Mouse (Mus musculus) hindbrain, embryonic 11.5 days (tissue): ENCODE results near the gene Lpcat2. TPM values are rescaled to one million over a fixed set of nuclear protein-coding genes. Genes with fewer than 3 reads are reported as not detected.
A peak's percentile ranks its signal among the peaks of the same experiment; 100 is the strongest.

Experiments used
- ATAC-seq: fragments of 200-750 bp; cut with Nextera tagmentation; 2 replicates; pipeline ENCODE4 v1.8.0; 2017; ENCODE audit warnings: mild to moderate bottlenecking, moderate TSS enrichment, moderate library complexity; ENCODE audit not compliant: low FRiP score
- DNase-seq: peaks from one replicate; pipeline ENCODE4 v3.0.0-alpha.2; 2015; ENCODE audit warnings: low spot score
- H3K27ac ChIP-seq: fragments of 300-500 bp; sonication (generic); 2 replicates; pipeline ENCODE4 v1.5.1; 2014; ENCODE audit warnings: mild to moderate bottlenecking, low read depth, low read length
- H3K27me3 ChIP-seq: fragments of 300-500 bp; sonication (generic); 2 replicates; pipeline ENCODE4 v1.6.1; 2014; ENCODE audit warnings: mild to moderate bottlenecking, low read length, moderate library complexity, mixed read lengths; ENCODE audit not compliant: control insufficient read depth, insufficient read depth
- H3K36me3 ChIP-seq: fragments of 300-500 bp; sonication (generic); 2 replicates; pipeline ENCODE4 v1.6.1; 2014; ENCODE audit warnings: mild to moderate bottlenecking, low read length, moderate library complexity, mixed read lengths; ENCODE audit not compliant: control insufficient read depth, insufficient read depth
- H3K4me1 ChIP-seq: fragments of 300-500 bp; sonication (generic); replicated peaks from 2 replicates; pipeline ENCODE4 v1.6.1; 2014; ENCODE audit warnings: low read length, mixed read lengths; ENCODE audit not compliant: control insufficient read depth, insufficient read depth
- H3K4me2 ChIP-seq: fragments of 300-500 bp; sonication (generic); replicated peaks from 2 replicates; pipeline ENCODE4 v1.6.1; 2014; ENCODE audit warnings: mild to moderate bottlenecking, low read depth, low read length
- H3K4me3 ChIP-seq: fragments of 300-500 bp; sonication (generic); 2 replicates; pipeline ENCODE4 v1.5.1; 2014; ENCODE audit warnings: low read depth, low read length
- H3K9ac ChIP-seq: fragments of 300-500 bp; sonication (generic); 2 replicates; pipeline ENCODE4 v1.6.1; 2014; ENCODE audit warnings: low read depth, low read length
- H3K9me3 ChIP-seq: fragments of 300-500 bp; sonication (generic); 2 replicates; pipeline ENCODE4 v1.6.1; 2016; ENCODE audit warnings: low read length; ENCODE audit not compliant: control insufficient read depth
- WGBS: fragments of 180-500 bp; shearing (Covaris S2); extraction: QIAGEN DNeasy Blood & Tissue Kit; methylation state at CpG from one replicate; pipeline ENCODE4 v1.1.7; 2014; 5-methylcytosine and 5-hydroxymethylcytosine counted together
- polyA plus RNA-seq: library from polyadenylated mRNA; unstranded; fragments of >200 nt; fragmentation: Nextera tagmentation; extraction: Ambion mirVana; gene quantifications from 2 replicates; pipeline ENCODE4 v1.2.1, GENCODE M21; 2014

Lpcat2 gene
- polyA plus RNA-seq, 1 experiment from 2014 or later, result 5.8 TPM

GRCm38 (mm10) chr8:92960451-92960911 lies 105.3 kb downstream of the Lpcat2 start:
- ATAC-seq, result peak; percentile 35; the same call in 1 of the 2 replicates

GRCm38 (mm10) chr8:92961088-92961487 lies 105.9 kb downstream of the Lpcat2 start:
- H3K27ac ChIP-seq, result no peak overlapping the region
- peaks cover 4% of the 10 kb centered on the region for H3K4me1 ChIP-seq
- peaks cover 34% of the 10 kb centered on the region for H3K27me3 ChIP-seq
- ATAC-seq (no peak), DNase-seq (peak; percentile 27)
- H3K4me3 ChIP-seq, result peak overlapping the region; percentile 34
- no peaks in the 10 kb centered on the region for H3K9me3 ChIP-seq
- H3K4me2 ChIP-seq, result peak overlapping the region; percentile 90
- H3K9ac ChIP-seq, result no peak overlapping the region
- WGBS, result 3% methylated on average over 25 of the region's 25 CpGs
- no peaks in the 10 kb centered on the region for H3K36me3 ChIP-seq

More at GRCm38 (mm10) chr8:92960451-92960911, 105.3 kb downstream of the Lpcat2 start:
- H3K9ac ChIP-seq, result 0 out of 2 replicates have a peak overlapping the region, but pooled peaks have one; percentile 19
- peak; percentile 39 for DNase-seq
- H3K4me2 ChIP-seq, result peak overlapping the region; percentile 90
- peaks cover 4% of the 10 kb centered on the region for H3K4me1 ChIP-seq
- H3K36me3 ChIP-seq, result no peaks in the 10 kb centered on the region
- H3K9me3 ChIP-seq, result no peaks in the 10 kb centered on the region
- WGBS, result under 1% methylated on average over 42 of the region's 42 CpGs
- peaks cover 34% of the 10 kb centered on the region for H3K27me3 ChIP-seq
- H3K4me3 ChIP-seq, result peak overlapping the region; percentile 34
- no peak overlapping the region for H3K27ac ChIP-seq

- DNase-seq (no peak), ATAC-seq (no peak)
- H3K4me2 ChIP-seq, result no peak overlapping the region
- no peaks in the 10 kb centered on the region for H3K36me3 ChIP-seq
- peaks cover 31% of the 10 kb centered on the region for H3K27me3 ChIP-seq
- WGBS, result 67% methylated on average over 2 of the region's 2 CpGs
- no peak overlapping the region for H3K27ac ChIP-seq
- H3K4me3 ChIP-seq, result no peak overlapping the region
- H3K4me1 ChIP-seq, result peaks cover 4% of the 10 kb centered on the region
- no peaks in the 10 kb centered on the region for H3K9me3 ChIP-seq
- H3K9ac ChIP-seq, result no peak overlapping the region
Observed at GRCm38 (mm10) chr8:92964556-92964955, 109.4 kb downstream of the Lpcat2 start.

Other genes starting within 250 kb of the Lpcat2 start
- gene Irx6, start 181.1 kb upstream of the Lpcat2 start, polyA plus RNA-seq, result 0.69 and 0.71 TPM in 2 replicates
- gene Mmp2, start 28.0 kb upstream of the Lpcat2 start, polyA plus RNA-seq, result 73.7 and 80.9 TPM in 2 replicates
- gene Capns2, start 46.1 kb downstream of the Lpcat2 start, polyA plus RNA-seq, result 0.25 TPM in 1 of 2 replicates, not detected in the other
- 0.19 and 0.49 TPM in 2 replicates for gene Slc6a2, start 104.7 kb downstream of the Lpcat2 start, polyA plus RNA-seq
- gene Ces1a, start 192.9 kb downstream of the Lpcat2 start, polyA plus RNA-seq, result not detected in 2 replicates
- gene Ces1b, start 224.7 kb downstream of the Lpcat2 start, polyA plus RNA-seq, result not detected in 2 replicates